Mouse (Mus musculus) G1E (cell line): Measurements from ENCODE around the gene Triobp. TPM values are rescaled to one million over a fixed set of nuclear protein-coding genes. Genes with fewer than 3 reads are reported as not detected.

Experiments
- ATAC-seq: 2 replicates; pipeline ENCODE4 v1.8.0; 2016; ENCODE audit warnings: mild to moderate bottlenecking; ENCODE audit not compliant: insufficient number of reproducible peaks, poor library complexity, low FRiP score, severe bottlenecking; ENCODE audit errors: extremely low read depth
- DNase-seq: peaks from one replicate; pipeline ENCODE4 v3.0.0; 2012; ENCODE audit warnings: low spot score
- H3K27me3 ChIP-seq: 2 replicates; pipeline ENCODE4 v1.6.1; 2012; ENCODE audit warnings: mild to moderate bottlenecking, low read length, inconsistent platforms; ENCODE audit not compliant: insufficient read depth
- H3K36me3 ChIP-seq: replicated peaks from 2 replicates; pipeline ENCODE3; 2012; ENCODE audit warnings: mild to moderate bottlenecking, inconsistent platforms
- H3K4me1 ChIP-seq: 2 replicates; pipeline ENCODE4 v1.6.1; 2012; ENCODE audit warnings: low read depth, low read length, inconsistent platforms, mixed read lengths; ENCODE audit not compliant: insufficient read depth
- H3K4me3 ChIP-seq: 2 replicates; pipeline ENCODE4 v1.5.1; 2012; ENCODE audit warnings: low read depth, mild to moderate bottlenecking, inconsistent platforms, low read length, moderate library complexity, mixed read lengths
- H3K9me3 ChIP-seq: replicated peaks from 2 replicates; pipeline ENCODE4 v1.6.1; 2012; ENCODE audit warnings: inconsistent platforms
- CTCF ChIP-seq: IDR thresholded peaks from 2 replicates; pipeline ENCODE4 v1.5.1; 2012; ENCODE audit warnings: low read depth, low read length, inconsistent platforms, mixed read lengths
- GATA1 ChIP-seq: IDR thresholded peaks from 2 replicates; pipeline ENCODE4 v1.6.1; 2012; ENCODE audit warnings: borderline replicate concordance, low read length, inconsistent platforms, mixed read lengths
- GATA2 ChIP-seq: IDR thresholded peaks from 2 replicates; pipeline ENCODE4 v1.6.1; 2012; ENCODE audit warnings: low read depth, low read length, inconsistent platforms, borderline replicate concordance
- POLR2AphosphoS5 ChIP-seq: IDR thresholded peaks from 2 replicates; pipeline ENCODE4 v1.6.1; 2012; ENCODE audit warnings: low read depth, low read length, inconsistent platforms; ENCODE audit not compliant: insufficient replicate concordance
- TAL1 ChIP-seq: conservative IDR thresholded peaks from 2 replicates; pipeline ENCODE4 v1.6.1; 2012; ENCODE audit warnings: low read depth, low read length, inconsistent platforms, mixed read lengths
- polyA plus RNA-seq: library from polyadenylated mRNA; stranded (reverse); fragments of >175 nt; gene quantifications from 2 replicates; pipeline ENCODE4 v1.2.3, GENCODE M21; 2012
- total RNA-seq, 2 experiments: library from RNA; stranded (forward) in 1 of 2; stranded (reverse) in 1 of 2; fragments of 200-1000 nt in 1 of 2; fragments of >200 nt in 1 of 2; fragmentation: Nextera tagmentation in 1 of 2; gene quantifications; 2 replicates each; pipeline ENCODE4 v1.2.3; 2014 to 2017

Gene Triobp
- total and polyA plus RNA-seq, 3 experiments = 24.4 to 67.0 (median 42.5) TPM

DNA sequence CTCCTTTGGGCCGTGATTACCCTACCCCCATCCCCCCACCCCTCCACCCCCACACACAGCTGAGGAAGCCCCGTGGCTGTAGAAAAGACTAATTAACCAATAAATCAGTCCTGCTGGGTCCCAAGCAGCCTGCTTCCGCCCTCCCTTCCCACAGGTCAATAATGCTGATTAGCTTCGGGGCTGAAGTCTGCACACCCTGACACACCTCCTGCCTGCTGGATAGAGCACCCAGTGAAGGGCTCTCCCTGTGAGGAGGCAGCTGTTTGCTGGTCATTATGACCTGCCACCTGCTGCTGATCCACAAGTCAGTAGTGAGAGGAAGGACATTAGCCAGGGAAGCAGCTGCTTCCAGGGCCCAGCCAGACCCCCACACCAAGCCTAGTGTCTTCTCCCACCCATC is 97.3 kb downstream of the Triobp start:
- DNase-seq (no peak), ATAC-seq (no peak)
- Histone ChIP-seq H3K4me3 (no peak overlapping the region), H3K36me3 (no peaks in the 10 kb centered on the region), H3K9me3 (peaks cover 8% of the 10 kb centered on the region), H3K27me3 (peaks cover 51% of the 10 kb centered on the region), H3K4me1 (peaks cover 6% of the 10 kb centered on the region; the same call in 1 of the 2 replicates)
- TF ChIP-seq GATA2 = no peak
- TF ChIP-seq TAL1 = no peak
- no peak for TF ChIP-seq GATA1
- no peak for TF ChIP-seq POLR2AphosphoS5
- no peak for TF ChIP-seq CTCF

DNA sequence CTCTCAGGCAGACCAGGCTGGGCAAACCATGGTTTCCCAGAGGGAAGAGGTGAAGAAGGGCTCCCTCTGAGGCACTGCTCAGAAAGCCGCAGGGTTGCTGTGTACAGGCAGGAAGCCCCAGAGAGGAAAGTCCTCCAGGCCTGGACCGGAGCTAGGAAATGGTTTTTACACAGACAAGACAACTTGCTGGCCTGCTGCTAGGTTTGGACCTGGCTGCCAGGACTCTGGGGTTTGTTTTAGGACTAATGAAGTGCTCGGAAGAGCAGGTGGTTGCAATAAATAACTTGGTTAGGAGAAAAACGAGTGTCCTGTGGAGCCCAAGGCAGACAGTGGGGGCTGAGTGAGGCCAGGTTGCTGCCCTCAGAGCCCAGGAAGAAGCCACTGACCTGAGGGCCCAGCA is 100.7 kb downstream of the Triobp start:
- H3K27me3 ChIP-seq = peaks cover 37% of the 10 kb centered on the region
- peaks cover 22% of the 10 kb centered on the region for H3K36me3 ChIP-seq
- H3K9me3 ChIP-seq = peaks cover 1% of the 10 kb centered on the region
- DNase-seq (no peak), ATAC-seq (no peak)
- no peak overlapping the region for H3K4me3 ChIP-seq
- no peak for TF ChIP-seq CTCF
- TF ChIP-seq GATA2 = no peak
- TF ChIP-seq GATA1 = no peak
- H3K4me1 ChIP-seq = peaks cover 18% of the 10 kb centered on the region

DNA sequence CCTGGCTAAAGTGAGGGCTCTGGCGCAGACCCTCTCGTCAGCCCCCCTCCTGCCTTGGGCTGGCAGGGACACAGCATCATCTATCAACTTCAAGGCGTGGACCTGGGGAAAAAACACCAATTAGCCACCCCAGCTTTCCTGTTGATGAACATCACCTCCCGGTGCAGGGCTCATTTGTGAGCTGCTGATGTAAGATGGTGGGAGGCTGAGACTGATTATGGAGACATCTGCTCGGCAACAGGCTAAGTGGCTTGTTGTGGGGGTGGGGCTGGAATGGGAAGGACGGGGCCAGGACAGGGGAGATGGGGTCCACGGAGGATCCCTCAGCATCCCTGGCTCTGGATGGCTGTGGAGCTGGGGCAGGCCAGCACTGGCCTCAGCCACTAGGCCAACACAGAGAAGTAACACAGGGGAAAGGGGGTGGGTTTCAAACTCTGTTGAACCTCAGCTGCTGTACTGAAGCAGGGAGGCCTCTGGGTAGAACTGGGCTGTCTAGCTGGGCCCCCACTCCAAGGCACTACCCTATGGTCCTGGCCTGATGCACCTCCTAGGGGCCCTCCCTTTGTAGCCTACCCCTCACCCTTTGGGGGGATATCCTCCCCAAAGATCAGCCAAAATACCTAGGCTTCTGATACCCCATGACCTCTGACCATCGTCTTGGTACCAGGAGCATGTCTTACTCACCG is 102.8 kb downstream of the Triobp start:
- H3K4me1 ChIP-seq = peaks cover 18% of the 10 kb centered on the region
- ATAC-seq (no peak), DNase-seq (no peak)
- TF ChIP-seq GATA2 = no peak
- TF ChIP-seq GATA1 = no peak
- TF ChIP-seq TAL1 = no peak
- H3K27me3 ChIP-seq = peaks cover 28% of the 10 kb centered on the region
- peaks cover 44% of the 10 kb centered on the region for H3K36me3 ChIP-seq
- no peak overlapping the region for H3K4me3 ChIP-seq
- H3K9me3 ChIP-seq = no peaks in the 10 kb centered on the region

DNA sequence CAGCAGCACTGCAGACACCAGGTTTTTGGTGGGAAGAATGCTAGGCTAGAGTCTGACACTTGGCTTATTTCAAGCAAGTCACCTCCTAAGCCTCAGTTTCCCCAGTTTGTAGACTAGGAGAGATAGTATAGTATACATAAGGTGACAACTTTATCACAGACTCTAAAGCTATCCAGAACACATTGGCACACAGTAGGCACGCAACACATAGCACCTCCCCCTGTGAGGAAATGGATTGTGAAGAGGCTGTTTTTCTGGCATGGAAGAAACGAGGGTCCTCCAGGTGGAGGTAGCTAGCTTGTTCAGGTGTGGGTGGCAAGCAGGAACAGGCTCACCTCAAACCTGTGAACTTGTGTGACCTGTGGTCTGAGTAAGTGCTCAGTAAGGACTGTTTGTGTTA is 103.4 kb downstream of the Triobp start:
- no peak for DNase-seq
- peaks cover 18% of the 10 kb centered on the region for H3K4me1 ChIP-seq
- TF ChIP-seq GATA1 (no peak), POLR2AphosphoS5 (no peak), TAL1 (no peak), CTCF (no peak), GATA2 (no peak)
- no peaks in the 10 kb centered on the region for H3K9me3 ChIP-seq
- no peak for ATAC-seq
- peaks cover 25% of the 10 kb centered on the region for H3K27me3 ChIP-seq
- peaks cover 50% of the 10 kb centered on the region for H3K36me3 ChIP-seq
- H3K4me3 ChIP-seq = no peak overlapping the region

DNA sequence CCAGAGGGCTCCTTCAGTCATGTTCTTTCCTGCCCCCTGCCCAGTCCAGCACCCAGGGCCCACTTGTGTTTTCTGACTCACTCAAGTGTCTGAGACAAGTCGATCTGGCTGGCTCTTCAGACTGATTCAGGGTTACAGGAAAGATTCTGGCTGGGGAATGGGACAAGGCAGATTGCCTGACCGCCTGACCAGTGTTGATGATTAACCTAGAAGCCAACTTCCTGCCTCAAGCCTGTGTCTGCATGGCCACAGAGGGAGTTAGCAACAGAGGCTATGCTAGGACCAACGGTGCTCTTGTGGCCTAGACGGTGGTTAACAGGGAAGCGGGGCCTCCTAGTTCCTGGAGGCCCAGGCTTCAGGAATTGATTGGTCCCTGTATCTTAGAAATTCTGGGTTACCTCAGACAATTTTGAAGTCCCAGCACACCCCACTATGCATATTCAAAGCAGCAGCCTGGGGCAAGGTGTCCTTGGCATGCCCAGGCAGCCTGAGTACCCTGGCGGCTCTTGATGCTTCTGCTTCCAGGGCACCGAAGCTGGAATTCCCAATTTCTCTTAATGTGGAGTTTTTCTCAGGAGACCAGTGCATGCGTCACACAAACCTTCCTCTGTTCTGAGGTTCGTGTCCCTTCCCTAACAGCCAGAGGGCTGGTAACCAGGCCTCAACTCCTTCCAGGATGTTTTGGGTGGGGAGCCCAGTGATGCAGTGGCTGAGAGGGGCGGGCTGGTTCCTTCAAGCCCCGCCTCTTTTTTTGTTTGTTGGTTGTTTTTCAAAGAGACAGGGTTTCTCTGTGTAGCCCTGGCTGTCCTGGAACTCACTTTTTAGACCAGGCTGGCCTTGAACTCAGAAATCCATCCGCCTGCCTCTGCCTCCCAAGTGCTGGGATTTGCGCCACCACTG is 104.2 kb downstream of the Triobp start:
- no peak for TF ChIP-seq POLR2AphosphoS5
- TF ChIP-seq GATA2 = no peak
- no peak for TF ChIP-seq TAL1
- TF ChIP-seq CTCF = no peak
- Histone ChIP-seq H3K36me3 (peaks cover 58% of the 10 kb centered on the region), H3K4me3 (no peak overlapping the region), H3K27me3 (peaks cover 23% of the 10 kb centered on the region), H3K9me3 (no peaks in the 10 kb centered on the region), H3K4me1 (peaks cover 18% of the 10 kb centered on the region)
- DNase-seq (no peak), ATAC-seq (no peak)

DNA sequence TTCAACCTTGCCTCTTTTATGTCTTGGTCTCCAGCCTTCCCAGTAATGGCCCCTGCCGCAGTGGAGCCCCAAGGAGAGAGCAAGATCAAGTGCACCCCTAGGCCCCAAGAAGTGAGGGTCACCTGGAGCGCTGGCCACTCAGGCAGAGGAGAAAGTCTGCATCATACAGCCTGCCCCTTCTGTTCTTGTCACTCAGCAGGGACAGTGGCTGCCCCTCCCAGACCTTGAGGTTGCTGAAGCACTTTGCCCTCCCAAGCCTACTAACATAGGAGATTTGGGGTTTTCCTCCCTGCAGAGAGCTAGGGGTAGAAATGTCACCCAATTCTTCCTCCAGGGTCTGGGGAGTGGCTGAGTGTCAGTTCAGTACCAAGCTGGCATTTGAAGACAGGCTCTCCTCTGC is 104.8 kb downstream of the Triobp start:
- Histone ChIP-seq H3K4me3 (no peak overlapping the region), H3K36me3 (peaks cover 64% of the 10 kb centered on the region), H3K27me3 (peaks cover 17% of the 10 kb centered on the region), H3K9me3 (no peaks in the 10 kb centered on the region), H3K4me1 (peaks cover 18% of the 10 kb centered on the region)
- ATAC-seq = no peak
- DNase-seq = no peak
- TF ChIP-seq TAL1 (no peak), GATA1 (no peak), POLR2AphosphoS5 (no peak), GATA2 (no peak), CTCF (no peak)

Other genes starting within 250 kb of the Triobp start
- gene Elfn2, start 229.0 kb upstream of the Triobp start, total RNA-seq (2014; fragmentation: Nextera tagmentation) = not detected in 2 replicates
- 0.05 TPM in 1 of 2 replicates, not detected in the other for gene Elfn2, start 229.0 kb upstream of the Triobp start, total RNA-seq (2017)
- gene Elfn2, start 229.0 kb upstream of the Triobp start, polyA plus RNA-seq = not detected in 2 replicates
- not detected in 2 replicates for gene Mfng, start 174.2 kb upstream of the Triobp start, total RNA-seq (2014; fragmentation: Nextera tagmentation)
- gene Mfng, start 174.2 kb upstream of the Triobp start, total RNA-seq (2017) = not detected in 2 replicates
- gene Mfng, start 174.2 kb upstream of the Triobp start, polyA plus RNA-seq = not detected in 2 replicates
- not detected in 2 replicates for gene Card10, start 144.7 kb upstream of the Triobp start, total RNA-seq (2014; fragmentation: Nextera tagmentation)
- not detected in 2 replicates for gene Card10, start 144.7 kb upstream of the Triobp start, total RNA-seq (2017)
- gene Card10, start 144.7 kb upstream of the Triobp start, polyA plus RNA-seq = not detected in 2 replicates
- gene Cdc42ep1, start 105.1 kb upstream of the Triobp start, total RNA-seq (2014; fragmentation: Nextera tagmentation) = not detected in 2 replicates
- gene Cdc42ep1, start 105.1 kb upstream of the Triobp start, total RNA-seq (2017) = 0.11 TPM in 1 of 2 replicates, not detected in the other
- gene Cdc42ep1, start 105.1 kb upstream of the Triobp start, polyA plus RNA-seq = not detected in 2 replicates
- not detected in 2 replicates for gene Lgals2, start 92.2 kb upstream of the Triobp start, total RNA-seq (2014; fragmentation: Nextera tagmentation)
- gene Lgals2, start 92.2 kb upstream of the Triobp start, total RNA-seq (2017) = not detected in 2 replicates
- gene Lgals2, start 92.2 kb upstream of the Triobp start, polyA plus RNA-seq = not detected in 2 replicates
- gene Gga1, start 70.5 kb upstream of the Triobp start, total RNA-seq (2014; fragmentation: Nextera tagmentation) = 52.6 and 60.2 TPM in 2 replicates
- 9.6 and 10.0 TPM in 2 replicates for gene Gga1, start 70.5 kb upstream of the Triobp start, total RNA-seq (2017)
- 158 and 177 TPM in 2 replicates for gene Gga1, start 70.5 kb upstream of the Triobp start, polyA plus RNA-seq
- not detected in 2 replicates for gene Gm49510, start 48.1 kb upstream of the Triobp start, total RNA-seq (2014; fragmentation: Nextera tagmentation)
- gene Gm49510, start 48.1 kb upstream of the Triobp start, total RNA-seq (2017) = 1.3 and 1.4 TPM in 2 replicates
- 6.3 and 8.2 TPM in 2 replicates for gene Gm49510, start 48.1 kb upstream of the Triobp start, polyA plus RNA-seq
- 207 and 231 TPM in 2 replicates for gene Sh3bp1, start 48.0 kb upstream of the Triobp start, total RNA-seq (2014; fragmentation: Nextera tagmentation)
- 32.7 and 34.1 TPM in 2 replicates for gene Sh3bp1, start 48.0 kb upstream of the Triobp start, total RNA-seq (2017)
- gene Sh3bp1, start 48.0 kb upstream of the Triobp start, polyA plus RNA-seq = 1,400 and 1,821 TPM in 2 replicates
- gene Pdxp, start 33.8 kb upstream of the Triobp start, total RNA-seq (2014; fragmentation: Nextera tagmentation) = 26.6 and 31.4 TPM in 2 replicates
- 13.9 and 18.1 TPM in 2 replicates for gene Pdxp, start 33.8 kb upstream of the Triobp start, total RNA-seq (2017)
- 39.7 and 40.6 TPM in 2 replicates for gene Pdxp, start 33.8 kb upstream of the Triobp start, polyA plus RNA-seq
- 558 and 607 TPM in 2 replicates for gene Lgals1, start 21.0 kb upstream of the Triobp start, total RNA-seq (2014; fragmentation: Nextera tagmentation)
- 3,673 and 4,536 TPM in 2 replicates for gene Lgals1, start 21.0 kb upstream of the Triobp start, total RNA-seq (2017)
- 1,469 and 2,086 TPM in 2 replicates for gene Lgals1, start 21.0 kb upstream of the Triobp start, polyA plus RNA-seq
- 13.2 and 25.6 TPM in 2 replicates for gene Nol12, start 12.8 kb upstream of the Triobp start, total RNA-seq (2014; fragmentation: Nextera tagmentation)
- 20.1 and 24.2 TPM in 2 replicates for gene Nol12, start 12.8 kb upstream of the Triobp start, total RNA-seq (2017)
- gene Nol12, start 12.8 kb upstream of the Triobp start, polyA plus RNA-seq = 15.9 and 16.7 TPM in 2 replicates
- gene H1f0, start 80.7 kb downstream of the Triobp start, total RNA-seq (2014; fragmentation: Nextera tagmentation) = not detected in 2 replicates
- gene H1f0, start 80.7 kb downstream of the Triobp start, total RNA-seq (2017) = 0.16 TPM in 1 of 2 replicates, not detected in the other
- 0.03 and 0.05 TPM in 2 replicates for gene H1f0, start 80.7 kb downstream of the Triobp start, polyA plus RNA-seq
- not detected in 2 replicates for gene Galr3, start 94.2 kb downstream of the Triobp start, total RNA-seq (2014; fragmentation: Nextera tagmentation)
- not detected in 2 replicates for gene Galr3, start 94.2 kb downstream of the Triobp start, total RNA-seq (2017)
- not detected in 2 replicates for gene Galr3, start 94.2 kb downstream of the Triobp start, polyA plus RNA-seq
- gene Ankrd54, start 115.2 kb downstream of the Triobp start, total RNA-seq (2014; fragmentation: Nextera tagmentation) = 15.7 and 23.7 TPM in 2 replicates
- 15.8 and 19.0 TPM in 2 replicates for gene Ankrd54, start 115.2 kb downstream of the Triobp start, total RNA-seq (2017)
- gene Ankrd54, start 115.2 kb downstream of the Triobp start, polyA plus RNA-seq = 37.8 and 51.9 TPM in 2 replicates
- 134 and 145 TPM in 2 replicates for gene Eif3l, start 127.5 kb downstream of the Triobp start, total RNA-seq (2014; fragmentation: Nextera tagmentation)
- 261 and 285 TPM in 2 replicates for gene Eif3l, start 127.5 kb downstream of the Triobp start, total RNA-seq (2017)
- gene Eif3l, start 127.5 kb downstream of the Triobp start, polyA plus RNA-seq = 20.8 and 30.9 TPM in 2 replicates
- 10.4 and 11.5 TPM in 2 replicates for gene Micall1, start 161.2 kb downstream of the Triobp start, total RNA-seq (2014; fragmentation: Nextera tagmentation)
- 3.7 and 4.5 TPM in 2 replicates for gene Micall1, start 161.2 kb downstream of the Triobp start, total RNA-seq (2017)
- gene Micall1, start 161.2 kb downstream of the Triobp start, polyA plus RNA-seq = 19.9 and 20.5 TPM in 2 replicates
- gene Polr2f, start 193.3 kb downstream of the Triobp start, total RNA-seq (2014; fragmentation: Nextera tagmentation) = 143 and 147 TPM in 2 replicates
- 97.0 and 109 TPM in 2 replicates for gene Polr2f, start 193.3 kb downstream of the Triobp start, total RNA-seq (2017)
- gene Polr2f, start 193.3 kb downstream of the Triobp start, polyA plus RNA-seq = 210 and 266 TPM in 2 replicates
- 1.4 and 2.8 TPM in 2 replicates for gene 1700088E04Rik, start 193.5 kb downstream of the Triobp start, total RNA-seq (2014; fragmentation: Nextera tagmentation)
- 1.6 and 2.2 TPM in 2 replicates for gene 1700088E04Rik, start 193.5 kb downstream of the Triobp start, total RNA-seq (2017)
- 0.46 and 0.50 TPM in 2 replicates for gene 1700088E04Rik, start 193.5 kb downstream of the Triobp start, polyA plus RNA-seq
- not detected in 2 replicates for gene Sox10, start 217.5 kb downstream of the Triobp start, total RNA-seq (2014; fragmentation: Nextera tagmentation)
- gene Sox10, start 217.5 kb downstream of the Triobp start, total RNA-seq (2017) = 0.11 TPM in 1 of 2 replicates, not detected in the other
- gene Sox10, start 217.5 kb downstream of the Triobp start, polyA plus RNA-seq = not detected in 2 replicates